Mouse (Mus musculus): ENCODE measurements at regions not wholly inside any gene's neighbourhood (a gene's known extent, or its start where the extent isn't known, plus 50 kb on each side); places are given as distances from the start of the nearest gene placed in this dataset.

DNA sequence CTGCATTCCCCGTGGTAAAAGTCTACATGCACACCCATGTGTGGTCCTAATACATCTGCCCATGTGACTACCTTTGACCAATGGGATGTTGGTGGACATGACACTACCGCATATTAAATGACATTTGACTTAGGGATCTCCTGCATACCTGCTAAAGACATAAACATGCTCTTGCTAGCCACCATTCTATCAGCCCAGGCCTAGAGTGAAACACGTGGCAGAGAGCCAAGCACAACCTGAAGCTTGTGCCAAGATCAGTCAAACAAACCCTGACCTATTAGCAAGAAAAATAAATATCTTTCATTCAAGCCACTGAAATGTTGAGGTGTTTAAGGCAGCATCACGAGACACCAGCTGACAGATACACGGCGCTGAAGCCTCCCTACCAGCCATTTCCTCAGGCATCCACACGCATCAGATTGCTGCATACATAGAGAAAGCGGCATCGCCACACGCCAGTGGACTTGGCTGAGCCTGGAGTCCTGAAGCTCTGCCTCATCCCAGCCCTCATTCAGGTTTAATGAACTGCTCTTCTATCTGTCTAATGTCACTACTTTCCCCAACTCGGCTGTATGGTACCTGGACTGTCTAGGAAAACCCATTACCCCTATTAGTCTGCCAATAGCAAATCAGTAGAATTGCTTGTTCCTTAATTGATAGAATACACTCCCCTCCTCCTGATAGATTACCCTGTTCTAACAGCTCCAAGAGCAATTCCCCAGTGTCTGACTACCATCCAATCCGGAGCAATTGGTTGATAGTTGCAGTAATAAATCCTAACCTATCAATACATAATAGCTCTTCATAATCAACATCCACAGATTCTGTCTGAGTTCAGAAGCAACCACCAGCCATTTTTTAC, 242.8 kb upstream of the Rsrc1 start:
- in situ Hi-C loops (cut with MboI, MseI) = loop anchor here (25.0 kb wide), 1 partner anchor 851 kb away; no protein-coding TSS in a partner anchor

DNA sequence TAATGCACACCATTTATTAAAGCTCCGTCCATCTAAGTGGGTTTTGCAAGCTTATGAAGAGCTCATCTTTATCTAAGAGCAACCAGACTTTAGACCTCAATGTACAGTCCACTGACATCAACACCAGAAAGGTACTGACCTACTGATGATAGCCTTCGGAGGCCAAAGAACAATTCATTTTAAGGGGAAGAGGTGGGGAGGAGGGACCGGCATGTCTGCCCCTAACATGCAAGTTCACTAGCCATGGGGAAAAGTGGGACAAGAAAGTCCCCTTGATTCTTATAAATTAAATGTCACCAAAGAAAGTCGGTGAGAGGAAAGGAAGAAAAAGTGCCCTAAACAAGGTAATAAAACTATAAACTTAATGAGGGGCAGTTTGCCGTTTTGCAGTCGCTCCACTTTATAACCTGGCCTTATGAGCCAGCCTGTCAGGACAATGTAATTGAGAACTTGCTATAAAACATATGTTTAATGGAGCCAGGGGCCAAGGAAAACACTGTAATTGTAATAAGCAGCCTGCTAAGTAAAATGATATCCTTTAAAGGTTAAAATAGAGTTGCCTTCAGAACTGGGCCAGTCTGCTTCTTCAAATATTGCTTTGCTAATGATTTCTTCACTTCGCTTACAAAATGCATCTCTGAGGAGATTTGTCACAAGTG, 241.7 kb upstream of the Rsrc1 start:
- in situ Hi-C loops (cut with MboI, MseI) = loop anchor here (25.0 kb wide), 1 partner anchor 852 kb away; no protein-coding TSS in a partner anchor

GRCm38 (mm10) chr3:66744133-66744913, 236.9 kb upstream of the Rsrc1 start:
- in situ Hi-C loops (cut with MboI, MseI) = loop anchor here (25.0 kb wide), 1 partner anchor 857 kb away; no protein-coding TSS in a partner anchor

- in situ Hi-C loops (cut with MboI, MseI) = loop anchor here (25.0 kb wide), 1 partner anchor 859 kb away; no protein-coding TSS in a partner anchor
Measured at GRCm38 (mm10) chr3:66746373-66747072, 234.7 kb upstream of the Rsrc1 start.

- in situ Hi-C loops (cut with MboI, MseI) = loop anchor here (25.0 kb wide), 1 partner anchor 860 kb away; no protein-coding TSS in a partner anchor
Measured at GRCm38 (mm10) chr3:66747073-66747710, 234.0 kb upstream of the Rsrc1 start.

DNA sequence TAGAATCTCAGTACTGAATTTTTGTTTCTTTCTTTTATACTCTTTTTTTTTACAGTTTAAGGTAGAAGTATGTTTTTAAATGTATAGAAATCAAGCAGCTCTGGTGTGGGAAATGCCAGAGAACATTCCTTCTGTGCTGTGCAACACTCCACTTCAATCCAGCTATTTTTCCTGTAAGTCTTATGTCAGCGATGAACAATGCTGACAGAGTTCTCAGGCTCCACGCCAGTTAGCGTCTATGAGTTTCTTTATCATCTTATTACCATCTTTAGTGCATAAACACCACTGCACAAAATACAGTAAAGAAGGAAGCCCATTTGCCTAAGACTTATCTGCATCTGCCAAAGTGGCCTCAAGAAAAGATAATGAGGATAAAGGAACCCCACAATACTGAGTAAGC, 223.0 kb upstream of the Rsrc1 start:
- in situ Hi-C loops (cut with MboI, MseI) = no loop called here

DNA sequence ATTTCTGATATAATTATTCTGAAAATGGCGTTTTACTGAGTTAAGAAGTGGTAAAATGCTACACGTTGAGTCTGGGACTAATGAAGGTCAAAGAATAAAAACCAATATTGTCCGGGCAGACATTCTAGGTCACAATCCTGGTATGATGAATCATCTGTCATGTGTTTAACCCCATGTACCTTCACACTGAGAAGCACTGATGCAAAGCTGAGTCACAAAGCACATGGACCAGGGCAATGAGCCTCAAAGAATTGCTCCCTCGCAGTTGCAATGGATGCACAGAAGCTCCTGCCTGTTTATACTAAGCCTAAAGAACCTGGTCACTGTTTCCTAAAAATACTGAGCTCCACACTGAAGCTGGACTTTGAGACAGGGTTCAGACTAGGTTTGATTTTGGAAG, 221.3 kb upstream of the Rsrc1 start:
- in situ Hi-C loops (cut with MboI, MseI) = no loop called here

- in situ Hi-C loops (cut with MboI, MseI) = no loop called here
Measured at GRCm38 (mm10) chr3:66762446-66762845, 218.7 kb upstream of the Rsrc1 start.

GRCm38 (mm10) chr3:66797351-66798010, 183.7 kb upstream of the Rsrc1 start:
- in situ Hi-C loops (cut with MboI, MseI) = no loop called here

DNA sequence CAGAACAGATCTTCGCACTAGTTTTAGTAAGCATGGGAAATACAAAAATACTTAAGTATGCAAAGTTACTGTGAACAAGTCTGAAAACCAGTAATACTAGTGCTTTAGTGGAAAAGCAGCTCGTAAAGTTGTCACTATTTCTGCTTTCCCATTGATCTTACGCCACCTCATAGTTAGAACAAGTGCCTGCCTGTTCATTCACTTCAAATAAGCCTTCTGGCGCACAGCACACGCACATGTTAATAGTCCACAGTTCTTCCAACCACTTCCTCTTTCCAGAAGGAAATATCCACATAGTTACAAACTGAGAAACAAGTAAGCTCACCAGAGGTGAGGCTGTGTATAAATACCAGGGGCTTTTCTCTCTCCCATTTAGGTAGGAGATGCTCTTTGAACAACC, 182.9 kb upstream of the Rsrc1 start:
- in situ Hi-C loops (cut with MboI, MseI) = no loop called here

GRCm38 (mm10) chr3:66802538-66802937, 178.7 kb upstream of the Rsrc1 start:
- in situ Hi-C loops (cut with MboI, MseI) = no loop called here

DNA sequence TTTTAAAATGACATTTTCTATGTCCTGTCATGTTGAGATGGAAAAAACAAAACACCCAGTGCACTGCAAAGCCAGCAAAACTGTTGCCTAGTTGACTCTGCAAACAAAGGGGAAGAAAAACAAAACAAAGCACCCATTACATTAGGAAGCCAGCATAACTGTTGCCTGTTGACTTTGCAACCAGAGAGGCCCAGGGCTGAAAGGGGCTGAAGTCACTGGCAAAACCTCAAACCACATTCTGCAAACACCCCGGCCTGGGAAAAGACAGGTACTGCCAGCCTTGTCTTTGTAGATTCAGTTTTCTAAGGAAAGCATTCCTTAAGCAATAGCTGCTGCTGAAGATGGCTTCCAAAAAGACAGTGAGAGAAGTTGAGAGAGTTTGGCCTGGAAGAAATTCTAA, 175.0 kb upstream of the Rsrc1 start:
- in situ Hi-C loops (cut with MboI, MseI) = no loop called here

DNA sequence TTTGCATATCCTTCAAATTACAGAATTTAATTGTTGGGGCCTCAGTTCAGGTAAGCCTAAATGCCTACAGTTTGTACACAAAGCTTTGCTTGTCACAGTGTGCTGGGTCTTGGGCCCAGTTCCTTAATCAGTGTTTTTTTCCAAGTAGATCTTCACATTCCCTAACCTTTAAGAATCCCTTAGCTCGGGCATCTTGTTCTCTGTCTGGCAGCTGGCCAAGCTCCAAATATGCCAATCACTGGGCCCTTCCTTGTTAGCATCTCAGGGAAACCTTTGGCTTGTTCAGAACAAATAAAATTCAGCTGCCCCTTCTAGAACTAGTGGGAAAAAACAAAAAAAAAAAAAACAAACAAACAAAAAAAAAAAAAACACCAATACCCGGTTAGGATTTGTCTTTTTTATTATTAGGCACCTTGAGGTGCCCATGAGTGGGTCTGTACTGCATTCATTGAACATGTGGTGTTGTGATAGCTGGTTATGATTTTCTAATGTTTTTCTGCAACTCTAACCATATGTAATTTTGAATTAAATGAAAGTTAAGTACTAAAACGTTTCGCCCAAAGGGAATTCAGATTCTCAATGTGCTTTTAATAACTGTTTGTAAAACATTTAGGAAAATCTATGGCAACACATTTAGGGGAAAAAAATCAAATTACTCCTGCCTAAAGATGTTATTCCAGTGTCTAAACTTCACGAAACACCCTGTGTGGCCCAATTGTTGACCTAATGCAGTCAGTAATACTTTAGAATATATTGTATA, 168.3 kb upstream of the Rsrc1 start:
- in situ Hi-C loops (cut with MboI, MseI) = no loop called here

- in situ Hi-C loops (cut with MboI, MseI) = no loop called here
Measured at GRCm38 (mm10) chr3:66825761-66826160, 155.4 kb upstream of the Rsrc1 start.
